Mouse (Mus musculus): ENCODE data around the gene Stk26.

DNA sequence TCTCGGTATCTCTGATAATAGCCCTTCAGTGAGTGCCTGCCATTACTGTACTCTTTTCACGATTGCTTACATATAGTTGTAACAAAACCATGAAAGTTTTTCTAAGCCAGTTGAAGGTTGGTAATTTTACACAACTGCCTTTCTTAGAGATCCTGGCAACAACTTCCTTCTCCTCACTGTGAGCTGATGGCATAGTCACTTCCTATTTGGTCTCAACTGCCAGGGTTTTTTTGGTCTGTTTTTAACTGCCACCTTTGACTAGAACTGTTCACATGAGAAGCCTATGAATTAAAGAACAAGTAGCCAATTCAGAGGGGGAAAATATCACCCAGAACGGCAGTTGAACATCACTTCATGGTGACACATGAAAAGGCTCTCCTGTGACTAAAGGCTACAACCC is 5.3 kb upstream of the Stk26 start:
- no peak for TF ChIP-seq POLR2A (IDR thresholded peaks at IDR 0.05; ENCODE audit: low read depth, low read length)
- TF ChIP-seq CTCF (IDR thresholded peaks at IDR 0.05; ENCODE audit: extremely low read depth, insufficient read depth, insufficient read length, insufficient replicate concordance) = no peak
